In the genomic region with DNA sequence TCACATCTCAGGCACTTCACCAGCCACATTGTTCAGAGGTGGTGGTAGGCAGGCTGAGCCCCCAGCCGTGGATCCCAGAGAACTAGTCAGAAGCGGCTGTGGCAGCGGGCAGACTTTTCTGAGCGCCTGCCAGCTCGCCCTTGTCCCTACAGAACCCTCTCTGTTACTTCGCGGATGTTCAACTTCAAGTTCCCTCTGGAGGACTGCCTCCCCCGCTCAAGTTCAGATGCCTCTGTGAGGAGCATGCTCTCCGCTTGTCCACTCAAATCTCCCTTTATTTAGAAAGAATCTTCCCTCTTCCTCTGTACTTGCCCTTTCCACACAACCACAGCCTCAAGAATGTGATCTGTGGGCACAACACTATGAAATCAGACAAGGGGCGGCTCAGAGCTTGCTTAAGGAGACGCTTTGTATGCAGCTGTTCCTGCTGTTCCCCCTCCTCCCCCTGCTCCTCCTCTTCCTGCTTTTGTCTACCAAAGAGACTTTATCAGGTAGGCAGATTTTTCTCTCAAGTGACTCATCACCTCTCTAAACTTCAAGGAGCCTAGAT, we compare ENCODE assay signal across 8 mouse cellular contexts. TPM values are rescaled to one million over a fixed set of nuclear protein-coding genes. Genes with fewer than 3 reads are reported as not detected.
DNase-seq lines count a peak whose midpoint lies in the region; ATAC-seq and TF ChIP-seq lines count a peak whose summit lies in the region.

No protein-coding gene starts in this region.

- WGBS in spleen, adult 2 months: 29% methylated on average over 11 of the region's 11 CpGs
- 69% methylated on average over 11 of the region's 11 CpGs for WGBS in forebrain, embryonic 14.5 days
- 72% methylated on average over 11 of the region's 11 CpGs for WGBS in hindbrain, embryonic 10.5 days
- WGBS in limb, embryonic 15.5 days: 51% methylated on average over 11 of the region's 11 CpGs
- WGBS in neural tube, embryonic 12.5 days: 63% methylated on average over 11 of the region's 11 CpGs

- no peaks in the 10 kb centered on the region for H3K4me1 ChIP-seq in spleen, adult 2 months (ENCODE audit: control insufficient read depth, insufficient read depth, insufficient read length)
- no peaks in the 10 kb centered on the region for H3K4me1 ChIP-seq in forebrain, embryonic 14.5 days (ENCODE audit: control insufficient read depth, insufficient read depth, low read length)
- H3K4me1 ChIP-seq in hindbrain, embryonic 10.5 days (replicated peaks): peaks cover 15% of the 10 kb centered on the region
- peaks cover 5% of the 10 kb centered on the region; the same call in 1 of the 2 replicates for H3K4me1 ChIP-seq in limb, embryonic 15.5 days
- no peaks in the 10 kb centered on the region for H3K4me1 ChIP-seq in neural tube, embryonic 12.5 days

- no peak overlapping the region for H3K9ac ChIP-seq in forebrain, embryonic 14.5 days (ENCODE audit: low read length)
- H3K9ac ChIP-seq in limb, embryonic 15.5 days: no peak overlapping the region
- no peak overlapping the region for H3K9ac ChIP-seq in neural tube, embryonic 12.5 days

- no peaks in the 10 kb centered on the region for H3K36me3 ChIP-seq in spleen, adult 2 months (ENCODE audit: control insufficient read depth, insufficient read depth, low read length)
- H3K36me3 ChIP-seq in forebrain, embryonic 14.5 days (ENCODE audit: control insufficient read depth, insufficient read depth, low read length): no peaks in the 10 kb centered on the region
- H3K36me3 ChIP-seq in hindbrain, embryonic 10.5 days: no peaks in the 10 kb centered on the region
- H3K36me3 ChIP-seq in limb, embryonic 15.5 days: no peaks in the 10 kb centered on the region
- H3K36me3 ChIP-seq in neural tube, embryonic 12.5 days: no peaks in the 10 kb centered on the region

- no peaks in the 10 kb centered on the region for H3K9me3 ChIP-seq in forebrain, embryonic 14.5 days (replicated peaks; ENCODE audit: control insufficient read depth, low read length)
- no peaks in the 10 kb centered on the region for H3K9me3 ChIP-seq in hindbrain, embryonic 10.5 days
- H3K9me3 ChIP-seq in limb, embryonic 15.5 days: no peaks in the 10 kb centered on the region
- H3K9me3 ChIP-seq in neural tube, embryonic 12.5 days: no peaks in the 10 kb centered on the region

- H3K4me2 ChIP-seq in forebrain, embryonic 14.5 days (ENCODE audit: low read length): no peak overlapping the region
- peak overlapping the region; percentile 17; the same call in 1 of the 2 replicates for H3K4me2 ChIP-seq in limb, embryonic 15.5 days
- H3K4me2 ChIP-seq in neural tube, embryonic 12.5 days (replicated peaks): 0 out of 2 replicates have a peak overlapping the region, but pooled peaks have one; percentile 7

- no peak for TF ChIP-seq CTCF in spleen, adult 2 months (IDR thresholded peaks at IDR 0.05; ENCODE audit: extremely low read depth, insufficient read depth, insufficient read length, insufficient replicate concordance)

- H3K27me3 ChIP-seq in spleen, adult 2 months (ENCODE audit: control insufficient read depth, insufficient read depth, low read length): no peaks in the 10 kb centered on the region
- no peaks in the 10 kb centered on the region for H3K27me3 ChIP-seq in forebrain, embryonic 14.5 days (replicated peaks; ENCODE audit: control insufficient read depth, insufficient read depth, low read length)
- no peaks in the 10 kb centered on the region for H3K27me3 ChIP-seq in hindbrain, embryonic 10.5 days (ENCODE audit: insufficient read depth, poor library complexity, severe bottlenecking)
- no peaks in the 10 kb centered on the region for H3K27me3 ChIP-seq in limb, embryonic 15.5 days
- H3K27me3 ChIP-seq in neural tube, embryonic 12.5 days (replicated peaks): no peaks in the 10 kb centered on the region

- DNase-seq in spleen, adult 2 months (ENCODE audit: low read depth in 1 of 2, low spot score in 2 of 2): no peak
- no peak for DNase-seq in spleen, adult 18-20 months
- peak; percentile 25 for DNase-seq in forebrain, embryonic 14.5 days (ENCODE audit: low spot score)
- no peak for DNase-seq in hindbrain, embryonic 10.5 days (ENCODE audit: low spot score)
- DNase-seq in cerebellum, adult 11-12 months: no peak
- no peak for DNase-seq in gastrocnemius, adult 8-10 months (ENCODE audit: low spot score in 2 of 2)

- TF ChIP-seq POLR2A in spleen, adult 2 months (IDR thresholded peaks at IDR 0.05; ENCODE audit: low read depth, low read length): no peak

- no peak overlapping the region; the same call in 1 of the 2 replicates for H3K27ac ChIP-seq in spleen, adult 2 months (ENCODE audit: insufficient read depth, low read length)
- no peak overlapping the region for H3K27ac ChIP-seq in forebrain, embryonic 14.5 days (ENCODE audit: low read depth, low read length)
- peak overlapping the region; percentile 26; the same call in 1 of the 2 replicates for H3K27ac ChIP-seq in hindbrain, embryonic 10.5 days
- peak overlapping the region; percentile 65; the same call in 1 of the 2 replicates for H3K27ac ChIP-seq in limb, embryonic 15.5 days
- H3K27ac ChIP-seq in neural tube, embryonic 12.5 days: no peak overlapping the region

- ATAC-seq in forebrain, embryonic 14.5 days: peak; percentile 42; the same call in 1 of the 2 replicates
- 0 out of 2 replicates have a peak, but pooled peaks have one; percentile 24 for ATAC-seq in limb, embryonic 15.5 days (ENCODE audit: insufficient number of reproducible peaks, low FRiP score, low TSS enrichment, low read depth)
- ATAC-seq in neural tube, embryonic 12.5 days (ENCODE audit: low FRiP score, low read depth): 0 out of 2 replicates have a peak, but pooled peaks have one; percentile 38

- 0 out of 2 replicates have a peak overlapping the region, but pooled peaks have one; percentile 11 for H3K4me3 ChIP-seq in spleen, adult 2 months (ENCODE audit: extremely low read depth, insufficient read depth, insufficient read length)
- H3K4me3 ChIP-seq in forebrain, embryonic 14.5 days (ENCODE audit: low read depth, low read length): no peak overlapping the region
- no peak overlapping the region for H3K4me3 ChIP-seq in hindbrain, embryonic 10.5 days
- no peak overlapping the region for H3K4me3 ChIP-seq in limb, embryonic 15.5 days
- H3K4me3 ChIP-seq in neural tube, embryonic 12.5 days: no peak overlapping the region

RNA-seq across cellular contexts. Expression of a gene that starts 42.9 kb away (rescaled TPM):
- 13.2 and 14.9 TPM in 2 replicates for polyA plus RNA-seq in spleen, adult 2 months (2012; rRNA removed)
- polyA plus RNA-seq in forebrain, embryonic 14.5 days (2014; fragmentation: Nextera tagmentation; extraction: Ambion mirVana): 7.2 and 15.8 TPM in 2 replicates
- 38.7 and 52.9 TPM in 2 replicates for polyA plus RNA-seq in hindbrain, embryonic 10.5 days (2016; fragmentation: Nextera tagmentation; extraction: Ambion mirVana)
- polyA plus RNA-seq in limb, embryonic 15.5 days (2015; fragmentation: Nextera tagmentation; extraction: Ambion mirVana): 99.6 and 100 TPM in 2 replicates
- 44.4 and 44.6 TPM in 2 replicates for polyA plus RNA-seq in neural tube, embryonic 12.5 days (2016; fragmentation: Nextera tagmentation; extraction: Ambion mirVana)
- total RNA-seq in gastrocnemius, adult 8-10 months (2022): 10 to 100 TPM; 17.2 to 23.0 (median 20.2) TPM

RNA-seq across cellular contexts. Expression of a gene that starts 52.0 kb away (rescaled TPM):
- polyA plus RNA-seq in spleen, adult 2 months (2012; rRNA removed): 14.6 and 18.0 TPM in 2 replicates
- 0.93 and 0.98 TPM in 2 replicates for polyA plus RNA-seq in forebrain, embryonic 14.5 days (2014; fragmentation: Nextera tagmentation; extraction: Ambion mirVana)
- 1.6 and 2.3 TPM in 2 replicates for polyA plus RNA-seq in hindbrain, embryonic 10.5 days (2016; fragmentation: Nextera tagmentation; extraction: Ambion mirVana)
- polyA plus RNA-seq in limb, embryonic 15.5 days (2015; fragmentation: Nextera tagmentation; extraction: Ambion mirVana): 5.6 and 6.7 TPM in 2 replicates
- 2.3 and 4.5 TPM in 2 replicates for polyA plus RNA-seq in neural tube, embryonic 12.5 days (2016; fragmentation: Nextera tagmentation; extraction: Ambion mirVana)
- total RNA-seq in gastrocnemius, adult 8-10 months (2022): under 1 TPM; 0.15 to 0.56 (median 0.30) TPM

Comparison
In these comparisons a context has a peak if more than half of its experiments do, and no peak if none do; other contexts are left out.
1. H3K27ac ChIP-seq: peak in hindbrain, embryonic 10.5 days (single experiment) and limb, embryonic 15.5 days (single experiment); none in spleen, adult 2 months (single experiment), forebrain, embryonic 14.5 days (single experiment) and neural tube, embryonic 12.5 days (single experiment).
2. Peak in every context shown above with its lines, with median percentiles within 50 percentile points of each other: ATAC-seq.